ENCODE assay signal across 20 mouse cellular contexts in genomic region chr10:31540518-31540917, GRCm38 (mm10).
"Had no signal": no experiment of that assay in that cellular context is flagged by ENCODE, and none has a peak within 500 bp of the region (broad histone marks: within the 10 kb centered on the region; RNA-seq: fewer than 3 reads in every experiment).

No protein-coding gene starts in this region.

- H3K9me3 ChIP-seq: liver, embryonic 15.5 days; lung, embryonic 15.5 days; midbrain, embryonic 10.5 days; midbrain, embryonic 13.5 days; midbrain, embryonic 15.5 days; neural tube, embryonic 13.5 days; neural tube, embryonic 15.5 days had no signal

- H3K36me3 ChIP-seq: liver, embryonic 15.5 days; lung, embryonic 15.5 days; midbrain, embryonic 10.5 days; midbrain, embryonic 13.5 days; midbrain, embryonic 15.5 days; neural tube, embryonic 13.5 days; neural tube, embryonic 15.5 days had no signal

- H3K4me2 ChIP-seq: liver, embryonic 15.5 days; lung, embryonic 15.5 days; midbrain, embryonic 13.5 days; midbrain, embryonic 15.5 days; neural tube, embryonic 13.5 days; neural tube, embryonic 15.5 days had no signal

- ATAC-seq: liver, postnatal 0 days; lung, postnatal 0 days; midbrain, embryonic 13.5 days; midbrain, embryonic 15.5 days had no signal

- H3K27ac ChIP-seq: liver, embryonic 15.5 days; lung, embryonic 15.5 days; midbrain, embryonic 10.5 days; midbrain, embryonic 13.5 days; midbrain, embryonic 15.5 days; neural tube, embryonic 13.5 days; neural tube, embryonic 15.5 days had no signal

- H3K4me3 ChIP-seq: liver, embryonic 15.5 days; lung, embryonic 15.5 days; midbrain, embryonic 10.5 days; midbrain, embryonic 13.5 days; midbrain, embryonic 15.5 days; myocyte; neural tube, embryonic 13.5 days; neural tube, embryonic 15.5 days had no signal

- H3K4me1 ChIP-seq: liver, embryonic 15.5 days; lung, embryonic 15.5 days; midbrain, embryonic 10.5 days; midbrain, embryonic 13.5 days; midbrain, embryonic 15.5 days; neural tube, embryonic 15.5 days had no signal

- H3K9ac ChIP-seq: liver, embryonic 15.5 days; liver, postnatal 0 days; lung, embryonic 15.5 days; midbrain, embryonic 13.5 days; midbrain, embryonic 15.5 days; neural tube, embryonic 13.5 days; neural tube, embryonic 15.5 days had no signal

- H3K27me3 ChIP-seq: liver, embryonic 15.5 days; lung, embryonic 15.5 days; midbrain, embryonic 13.5 days; midbrain, embryonic 15.5 days; neural tube, embryonic 13.5 days; neural tube, embryonic 15.5 days had no signal

- DNase-seq: liver, postnatal 0 days; lung, adult 2 months; lung, postnatal 4 days; retina, postnatal 1 day; right cerebral cortex, adult 18-20 months; right cerebral cortex, postnatal 25 days; right cerebral cortex, postnatal 4 days; spleen, adult 18-20 months; thymus, adult 18-20 months; thymus, postnatal 14 days; thymus, postnatal 36 days had no signal
